Mouse (Mus musculus) kidney, adult 18-20 months (tissue): ENCODE measurements around the gene Dph1.

ENCODE experiments used
- DNase-seq: peaks from one replicate; pipeline ENCODE4 v3.0.0; 2021

Gene Dph1

GRCm38 (mm10) chr11:75172151-75173094 lies 18.6 kb downstream of the Dph1 start:
- no peak for DNase-seq

- DNase-seq: no peak
Measured at GRCm38 (mm10) chr11:75171186-75171865, 19.7 kb downstream of the Dph1 start.

GRCm38 (mm10) chr11:75170136-75170751 lies 20.8 kb downstream of the Dph1 start:
- DNase-seq: peak; percentile 97

GRCm38 (mm10) chr11:75169405-75170080 lies 21.5 kb downstream of the Dph1 start, which contains the start of gene Hic1:
TSS of gene Hic1 (minus strand) at chr11:75169519.
- no peak for DNase-seq

GRCm38 (mm10) chr11:75168590-75169361 lies 22.3 kb downstream of the Dph1 start:
- peak; percentile 89 for DNase-seq

GRCm38 (mm10) chr11:75167643-75168589 lies 23.1 kb downstream of the Dph1 start:
- DNase-seq: peak; percentile 40

- DNase-seq: peak; percentile 72
Measured at GRCm38 (mm10) chr11:75166861-75167642, 24.0 kb downstream of the Dph1 start.

- peak; percentile 31 for DNase-seq
Measured at GRCm38 (mm10) chr11:75166193-75166842, 24.7 kb downstream of the Dph1 start.

- DNase-seq: peak; percentile 88
Measured at GRCm38 (mm10) chr11:75165441-75166192, 25.4 kb downstream of the Dph1 start.

GRCm38 (mm10) chr11:75164750-75165149 lies 26.3 kb downstream of the Dph1 start:
- DNase-seq: no peak

- DNase-seq: no peak
Measured at GRCm38 (mm10) chr11:75164051-75164450, 27.0 kb downstream of the Dph1 start.

GRCm38 (mm10) chr11:75163379-75163778 lies 27.7 kb downstream of the Dph1 start:
- peak; percentile 23 for DNase-seq

- DNase-seq: no peak
Measured at GRCm38 (mm10) chr11:75162591-75163080, 28.4 kb downstream of the Dph1 start.

- no peak for DNase-seq
Measured at GRCm38 (mm10) chr11:75161417-75162008, 29.5 kb downstream of the Dph1 start.

GRCm38 (mm10) chr11:75160954-75161353 lies 30.1 kb downstream of the Dph1 start:
- DNase-seq: no peak

GRCm38 (mm10) chr11:75159564-75159963 lies 31.5 kb downstream of the Dph1 start:
- peak; percentile 50 for DNase-seq

- DNase-seq: no peak
Measured at GRCm38 (mm10) chr11:75158432-75158831, 32.6 kb downstream of the Dph1 start.

- DNase-seq: no peak
Measured at GRCm38 (mm10) chr11:75157901-75158300, 33.1 kb downstream of the Dph1 start.
